Mouse (Mus musculus): ENCODE measurements around the gene Grm3. TPM values are rescaled to one million over a fixed set of nuclear protein-coding genes. Genes with fewer than 3 reads are reported as not detected.

The Grm3 gene
- total RNA-seq (2017): not detected in 3 replicates

DNA sequence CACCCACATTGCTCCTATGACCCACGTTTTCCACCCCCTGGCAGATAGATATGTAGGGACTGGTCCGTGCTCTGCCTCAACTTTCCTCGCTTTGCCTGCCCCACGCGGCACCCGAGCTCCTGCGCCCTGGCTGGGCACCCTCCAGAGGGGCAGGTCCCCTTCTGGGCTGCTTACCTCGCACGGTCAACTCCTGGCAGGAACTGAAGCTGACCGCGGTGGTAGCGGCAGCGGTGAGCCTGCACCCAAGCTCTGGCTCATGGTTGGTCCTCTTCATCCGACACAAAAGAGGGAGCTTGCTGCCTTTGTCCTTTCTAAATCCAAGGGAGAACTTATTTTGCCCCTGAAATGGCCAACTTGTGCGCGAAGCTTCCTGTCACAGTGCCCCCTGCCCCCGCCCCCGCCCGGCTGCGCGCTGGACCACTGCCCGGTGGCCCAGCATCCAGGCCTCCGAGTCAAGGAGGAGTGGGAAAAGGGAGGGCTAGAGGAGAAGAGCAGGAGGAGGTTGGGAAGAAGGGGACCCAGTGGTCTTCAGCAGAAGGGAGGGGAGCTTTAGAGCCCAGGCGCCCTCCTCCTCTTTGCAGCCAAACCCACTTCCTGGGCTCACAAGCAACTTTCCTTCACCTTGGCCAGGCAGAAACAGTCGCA, at the start of gene Grm3:
Gene Grm3 (minus strand): TSS at position 215 of the 645 bp plus-strand sequence.
- no peak; the same call in 1 of the 2 replicates for ATAC-seq (replicated peaks; ENCODE audit: insufficient number of reproducible peaks, low FRiP score, low TSS enrichment, poor library complexity, severe bottlenecking)

DNA sequence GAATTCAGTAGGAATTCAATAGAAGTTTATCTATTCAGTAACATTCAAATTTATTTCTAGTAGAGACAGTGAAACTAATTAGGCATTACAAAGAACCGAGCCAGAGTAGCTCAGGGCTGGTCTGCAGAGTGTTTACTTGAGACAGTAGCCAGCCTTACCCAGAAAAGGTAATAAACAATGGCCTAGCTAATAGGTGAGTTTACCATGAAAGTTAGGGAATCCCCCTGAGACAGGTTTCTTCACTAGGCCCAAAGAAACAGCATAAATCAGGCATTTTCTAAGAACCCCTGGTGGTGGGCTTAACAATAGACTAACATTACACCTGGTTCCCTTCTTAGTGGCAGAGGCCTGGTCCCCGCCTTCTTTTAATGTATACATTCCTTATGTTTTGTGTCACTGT, 30.8 kb upstream of the Grm3 start:
- no peak for ATAC-seq (replicated peaks; ENCODE audit: insufficient number of reproducible peaks, low FRiP score, low TSS enrichment, poor library complexity, severe bottlenecking)

DNA sequence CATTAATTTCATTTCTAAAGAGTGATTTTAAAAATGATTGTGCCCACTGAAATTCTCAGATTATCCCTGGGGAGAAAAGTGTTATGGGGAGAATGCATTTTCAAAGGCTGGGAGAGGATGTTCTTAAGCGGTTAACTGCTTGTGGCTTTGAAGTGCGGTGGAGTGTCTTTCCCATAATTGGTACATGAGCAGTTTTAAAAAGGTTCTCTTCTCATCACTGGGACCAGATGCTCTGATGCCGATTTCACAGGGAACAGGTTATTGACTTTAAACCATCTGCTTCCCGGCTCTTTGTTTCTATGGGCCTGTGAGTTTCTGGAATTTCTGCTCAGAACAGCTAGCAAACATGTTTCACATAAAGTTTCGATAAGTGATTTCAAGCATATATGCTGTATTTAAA, 23.2 kb upstream of the Grm3 start:
- ATAC-seq (replicated peaks; ENCODE audit: insufficient number of reproducible peaks, low FRiP score, low TSS enrichment, poor library complexity, severe bottlenecking): no peak

DNA sequence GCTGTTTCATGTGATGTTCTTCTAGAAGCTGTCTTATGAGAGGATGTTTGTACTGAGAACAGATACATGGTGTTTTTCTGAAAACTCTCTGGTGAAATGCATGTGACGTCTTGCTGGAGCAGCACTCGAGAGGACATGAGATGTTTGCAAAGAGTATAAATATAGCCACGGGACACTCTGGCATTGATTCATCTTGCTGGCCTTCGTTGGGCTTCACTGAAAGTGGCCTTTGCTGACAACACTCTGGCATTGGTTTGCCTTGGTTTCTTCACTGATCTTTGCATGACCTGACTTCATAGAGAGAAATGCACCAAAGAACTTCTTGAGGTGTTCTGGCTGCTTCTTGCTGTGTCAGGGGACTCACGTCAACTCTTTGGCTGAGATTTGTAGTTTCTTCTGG, 19.1 kb upstream of the Grm3 start:
- ATAC-seq (replicated peaks; ENCODE audit: insufficient number of reproducible peaks, low FRiP score, low TSS enrichment, poor library complexity, severe bottlenecking): no peak

DNA sequence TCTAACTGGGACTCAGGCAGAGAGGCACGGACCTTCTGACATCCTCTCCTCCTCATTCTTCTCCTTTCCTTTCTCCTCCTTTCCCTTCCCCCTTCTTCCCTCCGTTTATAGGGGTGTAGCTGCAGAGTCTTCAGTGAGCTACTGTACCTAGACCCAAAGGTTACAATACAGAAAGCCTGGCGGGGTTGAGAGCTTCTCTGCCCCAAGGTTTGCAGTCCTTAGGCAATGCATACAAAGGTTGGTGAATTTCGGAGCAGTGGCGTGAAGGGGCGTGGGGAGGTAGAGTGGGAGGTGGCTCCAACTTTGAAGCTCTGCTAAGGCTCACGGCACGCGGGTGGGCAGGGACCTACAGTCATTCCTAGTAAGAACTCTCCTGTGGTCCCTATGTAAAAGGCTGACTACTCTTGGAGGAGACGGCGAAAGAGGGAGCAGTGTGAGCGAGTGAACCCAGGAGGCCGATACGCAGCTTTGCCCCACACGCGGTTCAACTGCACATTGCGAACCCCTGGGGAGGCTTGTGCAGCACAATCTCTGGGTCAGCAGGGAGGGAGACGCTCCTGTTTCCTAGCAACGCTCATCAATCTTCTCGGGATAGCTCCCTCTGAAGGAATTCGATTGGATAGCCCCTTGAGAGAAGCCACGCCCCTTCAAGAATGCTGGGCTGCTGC, 765 bp upstream of the Grm3 start:
- no peak; the same call in 1 of the 2 replicates for ATAC-seq (replicated peaks; ENCODE audit: insufficient number of reproducible peaks, low FRiP score, low TSS enrichment, poor library complexity, severe bottlenecking)

DNA sequence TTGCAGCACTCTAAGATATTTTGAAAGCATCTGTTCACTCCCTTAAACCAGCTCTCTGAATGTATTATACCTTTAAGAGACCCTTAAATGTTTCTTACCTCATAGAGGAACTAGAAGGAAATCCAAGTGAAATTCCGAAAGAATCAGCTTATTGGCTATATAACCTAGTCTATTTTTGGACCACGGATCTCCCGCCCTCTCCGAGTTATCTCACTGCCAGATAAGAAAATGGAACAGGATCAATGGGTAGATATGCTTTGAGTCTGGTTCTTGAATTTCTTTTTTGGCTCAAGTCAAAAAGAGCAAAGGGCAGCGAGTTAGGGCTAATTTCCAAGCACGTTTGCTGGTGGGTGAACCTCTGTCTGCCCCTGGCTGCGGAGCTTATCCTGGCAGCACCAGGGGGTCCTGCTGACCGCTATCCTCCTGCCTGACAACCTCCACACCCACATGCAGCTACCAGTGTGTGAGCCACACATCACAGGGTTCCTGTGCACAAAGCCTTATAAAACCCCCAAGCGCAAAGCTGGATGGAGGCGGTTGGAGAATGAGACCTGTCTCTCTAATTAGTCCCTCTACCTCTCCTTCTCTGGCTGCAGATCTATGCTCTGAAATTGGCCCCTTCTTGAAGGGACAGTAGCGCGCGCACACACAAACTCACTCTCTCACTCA, 549 bp downstream of the Grm3 start:
- no peak for ATAC-seq (replicated peaks; ENCODE audit: insufficient number of reproducible peaks, low FRiP score, low TSS enrichment, poor library complexity, severe bottlenecking)

DNA sequence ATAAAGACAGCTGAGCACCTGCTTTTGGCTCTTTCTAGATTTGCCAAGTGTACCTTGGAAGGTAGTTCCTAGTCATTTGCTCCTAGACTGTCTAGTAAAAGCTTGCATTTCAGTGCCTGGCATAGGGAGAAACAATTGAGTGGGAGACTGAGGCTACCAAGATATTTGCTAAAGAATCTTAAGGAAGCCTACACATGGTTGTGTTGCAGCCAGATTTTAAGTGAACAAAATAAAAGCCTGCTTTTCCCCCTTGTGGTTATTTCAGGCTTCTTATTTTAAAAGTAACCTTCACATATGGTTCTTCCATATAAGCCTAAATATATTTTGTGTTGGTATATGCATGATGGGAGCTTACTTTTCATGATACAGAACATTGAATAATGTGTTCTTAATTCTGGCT, 3.8 kb downstream of the Grm3 start:
- no peak for ATAC-seq (replicated peaks; ENCODE audit: insufficient number of reproducible peaks, low FRiP score, low TSS enrichment, poor library complexity, severe bottlenecking)

DNA sequence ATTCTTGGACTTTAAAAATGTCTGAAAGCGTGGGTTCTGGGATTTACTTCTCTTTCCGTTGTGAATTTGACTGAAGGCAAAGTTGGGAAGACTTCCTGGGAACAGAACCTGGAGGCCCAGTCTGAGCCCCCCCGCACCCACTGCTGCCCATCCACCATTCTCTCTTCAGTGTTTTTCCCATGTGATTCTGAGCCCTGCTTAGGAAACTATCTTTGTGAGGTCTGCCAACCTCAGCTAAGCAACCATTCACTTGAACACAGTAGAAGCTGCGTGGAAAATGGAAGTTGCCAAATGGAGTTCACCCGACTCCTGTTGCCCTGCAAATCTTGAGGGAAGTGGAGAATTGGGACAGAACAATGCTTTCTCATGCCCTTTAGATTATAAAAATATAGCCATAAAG, 8.7 kb downstream of the Grm3 start:
- no peak for ATAC-seq (replicated peaks; ENCODE audit: insufficient number of reproducible peaks, low FRiP score, low TSS enrichment, poor library complexity, severe bottlenecking)

DNA sequence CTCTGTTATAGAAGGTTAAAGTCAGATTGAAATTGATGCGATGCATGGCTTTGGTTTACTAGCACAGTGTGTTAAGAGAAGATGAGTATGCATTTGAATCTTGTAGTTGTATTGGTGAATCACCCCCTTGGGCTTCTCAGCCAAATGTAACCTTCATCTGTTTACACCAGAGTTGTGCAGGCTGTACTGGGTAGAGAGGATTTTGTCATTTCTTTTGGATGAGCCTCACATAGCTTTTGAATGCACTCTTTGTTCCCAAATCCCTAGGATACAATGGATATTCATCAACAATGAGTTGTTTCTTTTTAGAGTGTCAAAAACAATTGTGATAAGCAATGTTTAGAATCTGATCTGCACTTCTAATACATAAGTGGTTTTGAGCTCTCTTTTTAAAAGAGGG, 17.9 kb downstream of the Grm3 start:
- no peak for ATAC-seq (replicated peaks; ENCODE audit: insufficient number of reproducible peaks, low FRiP score, low TSS enrichment, poor library complexity, severe bottlenecking)

DNA sequence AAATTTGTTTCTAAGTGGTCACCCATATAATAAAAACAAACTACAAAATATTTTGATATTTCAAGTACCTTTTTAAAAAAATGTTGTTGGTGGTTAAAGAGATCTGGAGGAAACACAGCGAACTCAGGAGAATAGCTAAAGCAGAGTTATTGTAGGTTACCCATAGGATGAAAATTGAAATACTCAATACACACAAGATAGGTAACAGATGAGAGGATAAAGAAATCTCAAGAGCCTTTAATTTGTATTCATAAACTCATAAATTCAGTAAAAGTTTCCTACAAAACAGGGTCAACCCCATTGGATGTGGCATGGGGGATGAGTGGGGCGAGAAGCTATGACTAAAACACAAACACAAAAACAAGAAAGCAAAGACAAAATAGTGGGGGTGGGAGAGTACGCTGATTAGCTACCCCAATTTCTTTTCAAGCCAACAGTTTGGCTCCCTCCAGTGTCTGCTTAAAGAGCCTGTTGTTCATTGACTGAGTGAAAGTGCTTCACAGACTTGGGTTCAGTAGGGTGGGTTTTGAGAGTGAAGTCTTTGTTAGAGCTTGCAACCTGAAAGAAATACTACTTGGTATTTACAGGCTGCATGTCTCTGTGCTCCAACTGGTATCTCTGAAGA, 21.5 kb downstream of the Grm3 start:
- ATAC-seq (replicated peaks; ENCODE audit: insufficient number of reproducible peaks, low FRiP score, low TSS enrichment, poor library complexity, severe bottlenecking): no peak

DNA sequence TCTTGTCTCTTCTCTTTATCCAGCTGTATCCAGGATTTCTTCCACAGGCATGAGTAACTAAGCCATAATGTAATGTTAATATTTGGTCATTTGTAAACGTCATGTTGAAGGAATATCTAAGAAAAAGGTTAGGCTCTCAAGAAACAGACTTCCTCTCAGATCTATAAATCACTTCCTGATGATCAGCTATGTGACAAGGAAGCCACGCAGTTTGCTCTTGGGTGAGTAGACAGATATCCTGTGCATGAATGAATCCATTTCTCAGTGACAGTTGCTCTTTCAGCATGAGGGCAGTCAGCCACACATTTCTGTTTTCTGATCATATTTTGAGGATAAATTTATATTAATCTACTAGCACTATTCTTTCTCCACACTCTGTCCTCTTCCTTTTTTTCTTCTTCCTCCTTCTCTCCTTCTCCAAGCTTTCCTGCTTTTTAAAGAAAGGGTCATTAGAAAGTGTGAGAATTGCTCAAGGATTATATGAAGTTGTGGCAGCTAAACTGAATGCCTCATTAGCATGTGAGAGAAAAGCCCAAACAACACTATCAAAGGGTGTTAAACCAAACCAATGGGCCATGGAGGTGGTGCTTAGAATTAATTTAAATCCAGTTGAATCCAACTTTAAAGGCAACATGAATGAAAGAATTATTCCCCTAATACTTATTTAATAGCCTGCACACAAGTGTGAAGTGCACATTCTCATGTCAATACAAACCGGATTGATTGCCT, 22.1 kb downstream of the Grm3 start:
- ATAC-seq (replicated peaks; ENCODE audit: insufficient number of reproducible peaks, low FRiP score, low TSS enrichment, poor library complexity, severe bottlenecking): no peak

DNA sequence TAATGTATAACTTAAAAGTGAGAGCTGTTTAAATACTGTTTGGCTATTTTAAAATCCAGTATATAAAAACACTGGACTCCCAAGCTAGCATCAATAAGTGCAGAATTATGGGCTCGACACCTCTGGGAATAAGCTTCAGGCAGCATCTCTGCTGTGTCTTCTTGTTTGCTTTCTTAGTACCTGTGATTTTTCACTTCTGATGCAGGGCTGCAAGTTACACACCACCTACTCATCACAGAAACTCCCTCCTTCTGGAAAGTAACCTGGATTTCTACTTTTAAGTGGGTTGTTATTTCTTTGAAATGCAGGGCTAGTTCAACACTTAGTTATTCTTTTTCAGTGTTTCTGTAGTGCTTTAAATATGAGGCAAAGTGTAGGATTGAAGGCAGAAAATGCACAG, 32.6 kb downstream of the Grm3 start:
- ATAC-seq (replicated peaks; ENCODE audit: insufficient number of reproducible peaks, low FRiP score, low TSS enrichment, poor library complexity, severe bottlenecking): no peak

DNA sequence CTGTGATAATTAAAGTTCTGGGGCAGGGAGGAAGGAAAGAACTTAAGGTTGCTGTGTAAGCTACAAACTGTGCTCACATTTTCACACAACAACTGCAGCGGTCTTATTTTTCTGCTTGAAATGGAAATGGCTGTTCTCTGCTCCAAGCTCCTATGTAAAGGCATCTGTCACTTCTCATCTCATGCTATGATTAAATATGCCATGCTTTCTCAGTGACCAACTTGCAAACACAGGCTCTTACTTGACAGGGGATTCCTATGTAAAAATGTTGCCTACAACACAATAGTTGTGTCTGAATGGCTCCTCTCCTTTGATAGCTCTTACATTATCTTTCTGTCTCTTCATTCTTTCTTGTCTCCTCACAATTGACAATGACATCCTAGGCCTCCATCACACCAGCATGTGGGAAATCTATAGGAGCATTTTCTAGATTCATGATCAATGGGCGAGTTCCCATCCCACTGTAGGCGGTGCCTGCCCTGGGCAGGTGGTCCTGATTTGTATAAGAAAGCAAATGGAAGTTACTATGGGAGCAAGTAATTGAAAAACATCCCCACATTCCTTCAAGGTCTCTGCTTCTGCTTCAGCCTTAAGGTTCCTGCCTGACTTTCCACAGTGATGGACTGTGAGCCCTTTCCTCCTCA, 34.2 kb downstream of the Grm3 start:
- ATAC-seq (replicated peaks; ENCODE audit: insufficient number of reproducible peaks, low FRiP score, low TSS enrichment, poor library complexity, severe bottlenecking): no peak

DNA sequence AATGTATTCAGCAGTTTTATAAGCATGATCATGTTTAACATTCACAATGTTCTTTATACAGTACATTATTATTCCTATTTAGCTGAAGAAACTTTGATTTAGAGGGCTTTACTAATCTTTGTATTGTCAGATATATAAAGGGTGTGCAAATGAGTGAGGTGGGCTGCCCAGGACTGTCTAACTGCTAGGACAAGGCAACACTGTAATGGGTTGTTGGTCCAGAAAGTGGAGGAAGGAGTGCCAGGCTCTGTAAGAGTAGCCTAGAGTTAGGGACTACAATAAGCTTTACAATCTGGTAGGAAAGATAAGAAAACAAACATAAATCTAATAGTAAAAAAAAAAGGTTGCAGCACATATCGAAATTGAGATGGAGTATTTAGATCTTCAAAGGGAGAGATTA, 34.8 kb downstream of the Grm3 start:
- ATAC-seq (replicated peaks; ENCODE audit: insufficient number of reproducible peaks, low FRiP score, low TSS enrichment, poor library complexity, severe bottlenecking): no peak

DNA sequence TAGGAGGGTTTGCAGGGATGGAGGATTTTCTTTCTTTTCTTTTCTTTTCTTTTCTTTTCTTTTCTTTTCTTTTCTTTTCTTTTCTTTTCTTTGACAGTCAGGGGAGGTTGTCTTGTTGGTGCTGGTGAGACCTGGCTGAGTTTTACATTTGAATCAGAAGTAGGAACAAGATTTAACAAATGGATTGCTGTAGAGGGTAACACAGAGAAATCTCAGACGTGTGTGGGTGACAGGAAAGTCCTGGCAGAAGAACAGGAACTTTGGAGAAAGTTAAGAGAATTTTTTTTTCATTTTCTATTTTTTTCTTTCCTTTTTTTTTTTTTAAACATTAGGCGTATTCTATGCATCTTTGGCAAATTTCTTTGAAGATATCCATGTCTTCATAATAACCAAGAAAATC, 41.8 kb downstream of the Grm3 start:
- no peak for ATAC-seq (replicated peaks; ENCODE audit: insufficient number of reproducible peaks, low FRiP score, low TSS enrichment, poor library complexity, severe bottlenecking)

DNA sequence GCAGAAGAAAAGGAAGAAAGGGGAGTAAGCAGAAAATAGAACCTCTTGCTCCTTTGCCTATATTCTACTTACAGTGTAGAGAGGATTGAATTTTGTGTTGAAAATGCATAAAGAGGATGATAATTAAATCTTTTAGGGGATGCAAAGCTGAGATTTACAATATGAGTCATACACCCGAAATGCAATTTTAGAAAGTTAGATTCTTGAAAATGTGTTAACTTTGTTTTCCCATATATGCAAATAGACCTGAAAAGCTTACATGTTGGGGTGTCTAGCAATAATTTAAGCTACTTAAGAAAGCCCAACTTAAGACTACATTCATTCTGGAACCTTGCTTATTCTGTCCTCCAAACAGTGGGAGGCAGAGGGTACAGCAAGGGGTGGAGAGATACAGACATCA, 56.0 kb downstream of the Grm3 start:
- ATAC-seq (replicated peaks; ENCODE audit: insufficient number of reproducible peaks, low FRiP score, low TSS enrichment, poor library complexity, severe bottlenecking): no peak

DNA sequence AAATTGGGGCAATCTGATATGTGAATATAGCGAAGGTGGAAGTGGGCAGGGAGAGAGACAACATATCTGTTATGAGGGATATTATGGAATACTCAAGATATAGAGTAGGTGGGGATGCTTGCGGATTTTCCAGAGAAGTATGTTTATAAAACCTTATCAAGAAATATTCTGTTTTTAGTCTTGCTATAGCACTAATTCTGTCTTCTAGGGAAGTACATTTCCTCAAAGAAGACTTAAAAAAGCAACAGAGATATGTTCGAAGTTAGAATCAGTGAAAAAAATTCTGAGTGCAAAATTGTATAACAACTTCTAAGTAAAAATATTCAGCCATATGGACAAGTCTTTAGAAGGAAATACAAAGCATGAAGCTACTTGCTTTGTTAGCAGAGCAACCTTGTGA, 61.6 kb downstream of the Grm3 start:
- no peak for ATAC-seq (replicated peaks; ENCODE audit: insufficient number of reproducible peaks, low FRiP score, low TSS enrichment, poor library complexity, severe bottlenecking)

DNA sequence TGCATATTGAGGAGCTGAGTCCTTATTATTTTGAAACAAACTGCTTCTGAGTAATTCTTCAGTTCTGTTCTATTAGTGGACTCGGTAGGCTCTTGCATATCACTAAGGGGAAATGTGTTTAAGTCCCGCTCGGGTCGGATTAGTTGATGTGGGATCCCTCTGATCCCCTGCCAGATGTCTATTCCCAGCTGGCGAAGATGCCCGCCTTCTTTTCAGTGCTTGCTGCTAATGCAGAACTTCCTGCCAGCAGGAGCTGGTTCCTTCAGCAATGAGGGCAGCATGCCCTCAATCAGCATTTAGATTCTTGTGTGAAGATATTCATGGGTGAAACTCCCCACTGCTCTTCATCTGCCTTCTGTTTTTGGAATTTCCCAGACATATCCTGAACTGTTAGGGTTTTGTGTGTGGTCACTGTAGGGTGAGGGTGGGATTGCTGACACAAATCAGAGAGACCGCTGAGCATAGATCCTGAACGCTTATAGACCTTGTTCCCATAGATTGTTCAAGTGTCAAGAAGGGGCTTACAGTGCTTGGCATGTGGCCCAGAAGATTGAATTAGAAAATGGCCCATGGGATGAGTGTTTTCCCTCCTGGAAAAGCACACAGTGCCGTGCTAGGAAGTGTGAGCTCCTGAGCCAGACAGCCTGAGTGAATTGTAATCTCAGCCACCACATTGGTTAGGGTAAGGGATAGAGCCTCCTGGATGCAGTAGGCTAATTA, 62.9 kb downstream of the Grm3 start:
- ATAC-seq (replicated peaks; ENCODE audit: insufficient number of reproducible peaks, low FRiP score, low TSS enrichment, poor library complexity, severe bottlenecking): no peak

Data from monocyte, adult 5-6 weeks (primary cell).